Mouse (Mus musculus) kidney, embryonic 14.5 days (tissue): ENCODE data around the gene Atp4a. TPM values are rescaled to one million over a fixed set of nuclear protein-coding genes. Genes with fewer than 3 reads are reported as not detected.

Experiments used
- ATAC-seq: fragments of 200-750 bp; cut with Nextera tagmentation; 2 replicates; pipeline ENCODE4 v1.8.0; 2017; ENCODE audit warnings: moderate number of reproducible peaks, mild to moderate bottlenecking, moderate TSS enrichment, moderate library complexity; ENCODE audit not compliant: low FRiP score, low TSS enrichment
- H3K27ac ChIP-seq: fragments of 300-500 bp; sonication (generic); 2 replicates; pipeline ENCODE4 v1.5.1; 2014; ENCODE audit warnings: low read depth, mild to moderate bottlenecking, low read length, moderate library complexity, mixed read lengths
- H3K27me3 ChIP-seq: fragments of 300-500 bp; sonication (generic); 2 replicates; pipeline ENCODE4 v1.6.1; 2014; ENCODE audit warnings: mild to moderate bottlenecking, low read length; ENCODE audit not compliant: control insufficient read depth, insufficient read depth
- H3K36me3 ChIP-seq: fragments of 300-500 bp; sonication (generic); 2 replicates; pipeline ENCODE4 v1.6.1; 2014; ENCODE audit warnings: low read length, mixed read lengths; ENCODE audit not compliant: control insufficient read depth, insufficient read depth
- H3K4me1 ChIP-seq: fragments of 300-500 bp; sonication (generic); 2 replicates; pipeline ENCODE4 v1.6.1; 2014; ENCODE audit warnings: low read length, mixed read lengths; ENCODE audit not compliant: control insufficient read depth, insufficient read depth
- H3K4me2 ChIP-seq: fragments of 300-500 bp; sonication (generic); replicated peaks from 2 replicates; pipeline ENCODE4 v1.6.1; 2014; ENCODE audit warnings: low read depth, mild to moderate bottlenecking, low read length
- H3K4me3 ChIP-seq: fragments of 300-500 bp; sonication (generic); 2 replicates; pipeline ENCODE4 v1.5.1; 2014; ENCODE audit warnings: mild to moderate bottlenecking, low read length
- H3K9ac ChIP-seq: fragments of 300-500 bp; sonication (generic); 2 replicates; pipeline ENCODE4 v1.6.1; 2014; ENCODE audit warnings: low read depth, mild to moderate bottlenecking, low read length, moderate library complexity
- H3K9me3 ChIP-seq: fragments of 300-500 bp; sonication (generic); 2 replicates; pipeline ENCODE4 v1.6.1; 2016; ENCODE audit warnings: low read length; ENCODE audit not compliant: control insufficient read depth
- WGBS: fragments of 180-500 bp; shearing (Covaris S2); extraction: QIAGEN DNeasy Blood & Tissue Kit; methylation state at CpG from one replicate; pipeline ENCODE4 v1.1.7; 2014; 5-methylcytosine and 5-hydroxymethylcytosine counted together
- polyA plus RNA-seq: library from polyadenylated mRNA; unstranded; fragments of >200 nt; fragmentation: Nextera tagmentation; extraction: Ambion mirVana; gene quantifications from 2 replicates; pipeline ENCODE4 v1.2.1, GENCODE M21; 2014

Gene Atp4a
- 1.2 and 1.3 TPM in 2 replicates for polyA plus RNA-seq

DNA sequence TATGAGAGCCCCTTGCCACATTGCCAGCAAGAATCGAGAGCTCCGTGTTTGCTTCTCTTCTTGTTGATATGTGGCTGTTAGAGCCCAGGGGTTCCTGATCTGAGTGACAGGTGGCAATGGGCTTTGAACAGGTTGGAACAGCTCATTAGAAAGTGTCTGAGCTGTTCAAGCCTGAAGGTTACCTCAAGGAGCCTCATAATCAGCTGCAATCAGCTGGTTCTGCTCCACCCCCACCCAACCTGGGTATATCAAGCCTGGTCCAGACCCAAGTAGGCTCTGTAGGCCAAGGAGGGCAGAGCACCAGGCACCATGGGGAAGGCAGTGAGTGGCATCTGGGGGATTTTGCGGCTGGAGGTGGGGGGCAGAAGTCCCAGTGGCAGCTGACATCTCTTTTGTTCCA, at the start of gene Atp4a:
Atp4a (plus strand) TSS at position 268 of the 400 bp plus-strand sequence.
- Histone ChIP-seq H3K4me3 (no peak within 1 kb of the TSS), H3K4me1 (no peaks in the 10 kb centered on the region), H3K4me2 (no peak within 1 kb of the TSS), H3K9me3 (no peaks in the 10 kb centered on the region), H3K36me3 (no peaks in the 10 kb centered on the region), H3K27ac (no peak within 1 kb of the TSS), H3K27me3 (peaks cover 15% of the 10 kb centered on the region; the same call in 1 of the 2 replicates), H3K9ac (no peak within 1 kb of the TSS)
- 75% methylated on average over 3 of the region's 3 CpGs for WGBS
- ATAC-seq = no peak

DNA sequence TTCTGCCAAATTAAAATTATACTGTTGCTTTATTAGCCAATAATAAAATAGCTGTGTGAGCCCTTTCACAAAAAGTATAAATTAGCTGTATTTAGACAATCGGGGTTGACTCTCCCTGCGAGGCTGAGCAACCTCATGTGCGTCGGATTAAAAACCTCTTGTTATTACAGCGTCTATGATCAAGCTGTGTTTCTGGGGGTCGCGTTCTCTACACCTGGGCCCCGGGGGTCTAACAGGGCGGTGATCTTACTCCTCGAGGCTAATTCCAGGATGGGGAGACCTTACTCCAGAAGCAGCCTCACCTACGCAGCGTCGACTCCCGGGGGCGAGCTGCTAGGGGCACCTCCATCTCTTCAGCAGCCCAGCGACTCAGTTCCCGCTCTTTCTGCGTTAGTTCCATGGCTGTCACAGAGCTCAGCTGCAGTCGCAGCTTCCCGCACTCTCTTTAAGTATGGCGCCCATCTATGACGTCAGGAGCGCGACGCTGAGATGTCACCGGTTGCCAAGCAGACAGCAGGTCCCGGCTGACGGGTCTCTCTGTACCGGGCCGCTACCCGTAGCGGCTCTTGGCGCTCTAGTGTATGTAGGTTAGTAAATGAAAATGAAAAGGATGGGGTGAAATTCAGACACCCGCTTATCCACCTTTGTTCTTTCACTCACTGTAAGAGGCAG, 47.3 kb upstream of the Atp4a start, which contains the start of gene Haus5:
Haus5 (minus strand) TSS at position 466 of the 672 bp plus-strand sequence.
- Histone ChIP-seq H3K9me3 (no peaks in the 10 kb centered on the region), H3K36me3 (peaks cover 24% of the 10 kb centered on the region), H3K4me2 (peak within 1 kb of the TSS; percentile 64), H3K4me1 (no peaks in the 10 kb centered on the region), H3K27ac (no peak within 1 kb of the TSS; the same call in 1 of the 2 replicates), H3K9ac (peak within 1 kb of the TSS; percentile 77), H3K27me3 (no peaks in the 10 kb centered on the region), H3K4me3 (peak within 1 kb of the TSS; percentile 78)
- under 1% methylated on average over 34 of the region's 34 CpGs for WGBS
- peak; percentile 95 for ATAC-seq

DNA sequence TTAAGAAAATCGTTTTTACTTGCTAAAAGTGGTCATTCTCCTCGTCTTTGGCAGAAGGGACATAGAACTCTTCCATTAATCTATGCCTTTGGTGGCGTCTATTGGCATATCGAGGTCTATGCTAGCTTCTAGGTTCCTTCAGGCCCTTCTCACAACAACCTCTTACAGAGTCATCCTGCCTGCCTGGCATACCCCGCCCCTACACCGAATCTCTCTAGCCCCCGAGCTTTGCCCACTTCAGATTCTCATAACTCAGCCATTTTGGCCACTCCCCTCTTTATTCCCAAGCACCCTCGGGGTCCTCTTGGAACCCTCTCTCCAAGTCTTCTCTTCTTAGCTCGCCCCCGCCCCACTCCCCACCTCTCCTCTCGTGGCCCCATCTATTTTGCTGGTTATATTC, 46.7 kb upstream of the Atp4a start:
- no peaks in the 10 kb centered on the region for H3K27me3 ChIP-seq
- peak; percentile 43; the same call in 1 of the 2 replicates for ATAC-seq
- H3K4me1 ChIP-seq = no peaks in the 10 kb centered on the region
- WGBS = 8% methylated on average over 11 of the region's 11 CpGs
- peak overlapping the region; percentile 78 for H3K4me3 ChIP-seq
- peak overlapping the region; percentile 77; the same call in 1 of the 2 replicates for H3K9ac ChIP-seq
- H3K27ac ChIP-seq = no peak overlapping the region
- H3K9me3 ChIP-seq = no peaks in the 10 kb centered on the region
- peaks cover 18% of the 10 kb centered on the region for H3K36me3 ChIP-seq
- H3K4me2 ChIP-seq = peak overlapping the region; percentile 64

DNA sequence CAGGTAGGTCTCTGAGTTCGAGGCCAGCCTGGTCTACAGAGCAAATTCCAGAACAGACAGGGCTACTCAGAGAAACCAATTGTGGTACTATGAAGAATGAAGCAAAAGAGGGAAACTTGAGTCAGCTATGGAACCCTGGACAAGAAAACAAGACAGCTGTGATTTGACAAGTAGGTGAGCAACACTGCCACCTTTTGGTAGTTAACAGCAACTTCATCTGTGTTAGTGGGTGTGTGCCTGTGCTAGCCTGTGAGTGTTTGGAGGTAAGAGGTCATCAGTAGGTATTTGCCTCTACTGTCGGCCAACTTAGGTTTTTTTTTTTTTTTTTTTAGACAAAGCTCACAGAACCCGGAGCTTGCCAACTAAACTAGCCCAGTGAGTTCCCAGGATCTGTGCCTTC, 42.8 kb upstream of the Atp4a start:
- H3K9me3 ChIP-seq = no peaks in the 10 kb centered on the region
- H3K4me3 ChIP-seq = no peak overlapping the region
- no peaks in the 10 kb centered on the region for H3K36me3 ChIP-seq
- H3K4me1 ChIP-seq = no peaks in the 10 kb centered on the region
- no peaks in the 10 kb centered on the region for H3K27me3 ChIP-seq
- H3K27ac ChIP-seq = no peak overlapping the region
- no peak for ATAC-seq
- no peak overlapping the region for H3K4me2 ChIP-seq
- 16% methylated on average over 3 of the region's 3 CpGs for WGBS
- H3K9ac ChIP-seq = no peak overlapping the region

DNA sequence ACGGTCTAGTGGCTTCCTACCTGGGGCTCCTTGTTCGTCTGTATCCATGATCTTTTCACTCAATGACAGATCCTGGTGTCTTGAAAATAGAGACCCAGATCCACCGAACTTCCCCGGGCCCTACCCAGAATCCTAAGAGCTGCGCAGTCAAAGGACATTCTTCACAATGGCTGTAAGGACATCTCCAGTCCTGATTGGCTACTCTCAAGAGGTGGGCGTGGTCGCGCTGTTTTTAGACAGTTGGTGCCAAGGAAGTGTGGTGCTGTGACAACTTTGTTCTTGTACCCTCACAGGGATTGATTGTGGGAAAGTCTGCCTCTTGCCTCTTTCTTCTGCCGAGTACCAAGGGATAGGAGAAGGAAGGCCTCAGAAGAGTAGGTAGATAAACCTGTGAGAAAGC, 40.5 kb upstream of the Atp4a start, which contains the start of gene Pmis2:
Pmis2 (minus strand) TSS at position 126 of the 400 bp plus-strand sequence.
- Histone ChIP-seq H3K4me2 (no peak within 1 kb of the TSS), H3K9ac (no peak within 1 kb of the TSS), H3K4me1 (no peaks in the 10 kb centered on the region), H3K27ac (no peak within 1 kb of the TSS), H3K4me3 (no peak within 1 kb of the TSS), H3K9me3 (no peaks in the 10 kb centered on the region), H3K27me3 (no peaks in the 10 kb centered on the region), H3K36me3 (no peaks in the 10 kb centered on the region)
- WGBS = 62% methylated on average over 9 of the region's 9 CpGs
- ATAC-seq = no peak

DNA sequence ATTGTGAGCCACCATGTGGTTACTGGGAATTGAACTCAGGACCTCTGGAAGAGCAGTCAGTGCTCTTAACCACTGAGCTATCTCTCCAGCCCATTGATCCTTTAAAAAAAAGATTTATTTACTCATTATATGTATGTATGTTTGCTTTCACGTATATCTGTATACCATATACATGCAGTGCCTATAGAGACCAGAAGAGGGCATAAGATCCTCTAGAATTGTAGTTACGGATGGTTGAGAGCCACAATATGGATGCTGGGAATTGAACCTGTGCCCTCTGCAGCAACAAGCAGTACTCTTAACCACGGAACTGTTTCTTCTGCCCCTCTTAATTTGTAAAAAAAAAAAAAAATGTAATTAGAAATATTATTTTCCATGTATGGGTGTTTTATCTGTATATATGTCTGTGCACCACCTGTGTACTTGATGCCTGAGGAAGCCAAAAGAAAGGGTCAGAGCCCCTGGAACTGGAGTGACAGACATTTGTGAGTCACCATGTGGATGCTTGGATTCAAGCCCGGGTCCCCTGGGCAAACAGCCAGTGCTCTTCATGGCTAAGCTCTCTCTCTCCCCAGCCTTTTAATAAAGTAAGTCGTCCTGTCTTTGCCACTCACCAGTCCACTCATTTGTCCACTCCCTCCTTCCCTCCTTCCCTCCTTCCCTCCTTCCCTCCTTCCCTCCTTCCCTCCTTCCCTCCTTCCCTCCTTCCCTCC, 33.6 kb upstream of the Atp4a start:
- no peaks in the 10 kb centered on the region for H3K4me1 ChIP-seq
- 67% methylated on average over 5 of the region's 5 CpGs for WGBS
- no peak for ATAC-seq
- H3K4me3 ChIP-seq = no peak overlapping the region
- H3K36me3 ChIP-seq = no peaks in the 10 kb centered on the region
- no peak overlapping the region for H3K27ac ChIP-seq
- no peaks in the 10 kb centered on the region for H3K27me3 ChIP-seq
- H3K4me2 ChIP-seq = no peak overlapping the region
- H3K9ac ChIP-seq = no peak overlapping the region
- H3K9me3 ChIP-seq = no peaks in the 10 kb centered on the region

DNA sequence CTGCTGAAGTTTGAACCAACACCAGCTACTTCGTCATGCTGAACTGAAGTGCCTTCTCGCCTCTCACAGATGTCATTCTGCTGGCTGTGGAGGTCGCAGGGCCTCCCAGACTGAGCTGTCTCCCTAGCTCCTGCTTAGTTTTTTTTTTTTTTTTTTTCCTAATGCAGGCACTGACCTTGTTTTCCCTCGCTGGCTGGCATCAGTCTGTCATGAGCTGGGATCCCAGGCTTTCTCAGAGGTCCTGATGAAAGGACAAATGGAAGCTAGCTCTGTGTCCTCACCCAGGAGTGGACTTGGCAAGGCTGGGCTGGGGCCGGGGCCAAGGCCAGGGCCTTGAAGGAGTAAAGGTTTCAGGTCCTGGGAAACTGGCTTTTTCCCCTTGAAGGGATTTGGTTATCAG, 30.1 kb upstream of the Atp4a start:
- no peak overlapping the region for H3K4me3 ChIP-seq
- no peaks in the 10 kb centered on the region for H3K36me3 ChIP-seq
- ATAC-seq = no peak
- no peak overlapping the region for H3K4me2 ChIP-seq
- H3K9ac ChIP-seq = no peak overlapping the region
- no peaks in the 10 kb centered on the region for H3K4me1 ChIP-seq
- no peak overlapping the region for H3K27ac ChIP-seq
- no peaks in the 10 kb centered on the region for H3K27me3 ChIP-seq
- 46% methylated on average over 5 of the region's 5 CpGs for WGBS
- no peaks in the 10 kb centered on the region for H3K9me3 ChIP-seq

DNA sequence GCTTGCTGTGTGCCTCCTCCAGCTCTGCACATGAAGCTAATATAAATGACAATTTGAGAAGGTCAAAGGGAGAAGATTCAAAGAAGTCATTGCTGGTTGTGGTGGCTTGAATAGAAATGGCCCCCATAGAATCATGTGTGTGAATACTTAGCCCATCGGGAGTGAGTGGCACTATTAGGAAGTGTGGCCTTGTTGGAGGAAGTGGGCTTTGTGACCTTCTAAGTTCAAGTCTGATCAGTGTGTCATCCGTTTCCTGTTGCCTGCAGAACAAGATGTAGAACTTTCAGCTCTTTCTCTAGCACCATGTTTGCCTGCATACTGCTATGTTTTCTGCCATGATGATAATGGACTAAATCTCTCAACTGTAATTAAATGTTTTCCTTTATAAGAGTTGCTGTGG, 28.6 kb upstream of the Atp4a start:
- Histone ChIP-seq H3K27me3 (0 out of 2 replicates have a peak, but pooled peaks cover 7% of the 10 kb centered on the region), H3K9me3 (no peaks in the 10 kb centered on the region), H3K36me3 (no peaks in the 10 kb centered on the region), H3K4me1 (no peaks in the 10 kb centered on the region), H3K4me2 (no peak overlapping the region), H3K9ac (no peak overlapping the region), H3K4me3 (no peak overlapping the region), H3K27ac (no peak overlapping the region)
- ATAC-seq = no peak
- 76% methylated on average over 2 of the region's 2 CpGs for WGBS

DNA sequence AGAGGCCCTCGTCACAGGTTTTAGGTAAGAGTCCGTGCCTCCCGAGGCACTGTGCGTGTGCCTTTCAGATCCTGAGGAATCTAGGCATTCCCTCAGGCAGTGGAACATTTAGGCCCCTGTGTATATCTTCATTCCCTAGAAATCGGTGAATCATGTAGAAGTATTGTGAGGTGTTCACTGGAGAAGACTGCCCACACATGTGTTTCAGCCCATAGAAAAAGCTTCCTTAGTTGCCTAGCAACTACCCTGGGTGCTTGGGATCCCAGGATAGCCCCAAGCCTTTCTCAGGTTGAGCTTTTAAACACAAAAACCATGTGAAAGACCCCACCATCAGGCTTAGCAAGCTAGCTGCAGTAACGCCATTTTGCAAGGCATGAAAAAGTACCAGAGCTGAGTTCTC, 23.7 kb upstream of the Atp4a start:
- WGBS = 66% methylated on average over 6 of the region's 6 CpGs
- Histone ChIP-seq H3K27me3 (0 out of 2 replicates have a peak, but pooled peaks cover 7% of the 10 kb centered on the region), H3K36me3 (no peaks in the 10 kb centered on the region), H3K27ac (no peak overlapping the region), H3K9me3 (no peaks in the 10 kb centered on the region), H3K9ac (no peak overlapping the region), H3K4me2 (no peak overlapping the region), H3K4me1 (no peaks in the 10 kb centered on the region), H3K4me3 (no peak overlapping the region)
- no peak for ATAC-seq
